Mouse (Mus musculus): ENCODE results near the gene Ddx27. TPM values are rescaled to one million over a fixed set of nuclear protein-coding genes. Genes with fewer than 3 reads are reported as not detected.
"Not testable (repeated sequence)": the region's sequence is repeated elsewhere in the genome, so short reads cannot be mapped to it uniquely, and the experiment has no call there.

The Ddx27 gene
- total RNA-seq, 1 experiment: 132 TPM

DNA sequence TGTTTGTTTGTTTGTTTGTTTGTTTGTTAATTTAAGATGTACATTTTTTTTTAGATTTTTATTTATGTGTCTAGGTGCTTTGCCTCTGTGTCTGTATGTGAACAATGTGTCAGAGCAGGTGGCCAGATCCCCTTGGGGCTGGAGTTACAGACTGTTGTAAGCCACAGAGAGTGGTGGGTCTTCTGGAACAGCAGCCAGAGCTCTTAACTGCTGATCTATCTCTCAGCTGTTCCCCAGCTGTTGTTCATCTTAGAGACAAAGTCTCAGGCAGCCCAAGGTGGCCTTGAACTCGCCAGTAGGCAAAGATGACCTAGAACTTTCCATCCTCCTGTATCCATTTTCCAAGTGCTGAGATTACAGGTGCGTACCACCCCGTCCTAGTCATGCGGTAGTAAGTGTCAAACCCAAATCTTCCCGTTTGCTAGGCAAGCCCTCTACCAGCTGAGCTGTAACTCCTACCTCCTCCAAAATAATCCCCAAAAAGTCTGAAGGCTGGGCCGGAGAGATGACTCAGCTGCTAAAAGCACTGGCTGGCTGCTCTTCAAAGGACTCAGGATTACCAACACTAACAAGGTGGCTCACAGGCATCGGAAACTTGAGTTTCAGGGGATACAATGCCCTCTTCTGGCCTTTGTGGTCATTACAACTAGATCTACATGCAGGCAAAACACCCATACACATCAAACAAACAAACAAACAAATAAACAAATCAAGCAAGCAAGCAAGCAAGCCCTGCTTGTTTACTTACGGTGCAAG is 10.7 kb upstream of the Ddx27 start:
- H3K4me3 ChIP-seq (ENCODE audit: insufficient read depth in 1 of 2, low read depth in 1 of 2, low read length in 2 of 2, poor library complexity in 1 of 2, severe bottlenecking in 1 of 2): no peak overlapping the region
- no peak overlapping the region for H3K27ac ChIP-seq (ENCODE audit: insufficient read depth, low read depth, low read length, poor library complexity, severe bottlenecking)
- no peaks in the 10 kb centered on the region for H3K36me3 ChIP-seq (ENCODE audit: control insufficient read depth, insufficient read depth, low read length, poor library complexity, severe bottlenecking)
- no peak for TF ChIP-seq CHD2 (IDR thresholded peaks at IDR 0.05; ENCODE audit: low read depth, low read length)
- 0 out of 2 replicates have a peak, but pooled peaks have one; percentile 14 for TF ChIP-seq MAFK (IDR thresholded peaks at IDR 0.05; ENCODE audit: insufficient read depth, low read depth, low read length)
- DNase-seq (ENCODE audit: low read depth, low spot score): peak; percentile 76
- H3K9ac ChIP-seq (ENCODE audit: insufficient read depth, low read depth, low read length, poor library complexity, severe bottlenecking): no peak overlapping the region
- H3K9me3 ChIP-seq (ENCODE audit: control insufficient read depth, insufficient read depth, low read depth, low read length): no peaks in the 10 kb centered on the region
- H3K4me1 ChIP-seq (ENCODE audit: control insufficient read depth in 2 of 2, insufficient read depth in 2 of 2, low read length in 2 of 2, poor library complexity in 1 of 2): peaks cover 0 to 3% of the 10 kb centered on the region in 2 experiments; a peak in 1 of 4 replicates
- in situ Hi-C loops (cut with MboI; ENCODE audit: low sequenced_read_pairs in 2 of 2, unreplicated experiment in 2 of 2): no loop called here

DNA sequence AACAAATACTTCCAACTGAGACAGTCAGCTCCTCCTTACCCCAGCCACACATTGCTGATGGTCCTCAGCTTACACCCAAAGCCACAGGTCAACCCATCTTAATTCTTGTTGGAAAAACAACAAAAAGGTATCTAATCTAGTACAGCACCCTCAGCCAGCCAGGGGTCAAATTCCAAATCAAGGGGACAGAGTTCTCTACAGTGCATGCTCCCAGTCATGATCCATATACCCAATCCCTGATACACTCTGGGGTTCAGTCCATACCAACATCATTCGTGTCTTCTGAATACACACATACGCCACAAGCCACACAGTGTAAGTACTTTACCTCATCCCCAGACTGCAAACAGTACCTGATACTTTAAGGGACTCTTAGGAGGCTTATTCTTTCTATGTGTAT is 8.6 kb upstream of the Ddx27 start:
- no peaks in the 10 kb centered on the region for H3K36me3 ChIP-seq (ENCODE audit: control insufficient read depth, insufficient read depth, low read length, poor library complexity, severe bottlenecking)
- H3K4me3 ChIP-seq (ENCODE audit: insufficient read depth in 1 of 2, low read depth in 1 of 2, low read length in 2 of 2, poor library complexity in 1 of 2, severe bottlenecking in 1 of 2): no peak overlapping the region
- DNase-seq (ENCODE audit: low read depth, low spot score): no peak
- no peaks in the 10 kb centered on the region for H3K9me3 ChIP-seq (ENCODE audit: control insufficient read depth, insufficient read depth, low read depth, low read length)
- no peak overlapping the region for H3K9ac ChIP-seq (ENCODE audit: insufficient read depth, low read depth, low read length, poor library complexity, severe bottlenecking)
- H3K27ac ChIP-seq (ENCODE audit: insufficient read depth, low read depth, low read length, poor library complexity, severe bottlenecking): no peak overlapping the region
- peaks cover 0 to 3% of the 10 kb centered on the region in 2 experiments; a peak in 1 of 4 replicates for H3K4me1 ChIP-seq (ENCODE audit: control insufficient read depth in 2 of 2, insufficient read depth in 2 of 2, low read length in 2 of 2, poor library complexity in 1 of 2)
- no peak for TF ChIP-seq MAFK (IDR thresholded peaks at IDR 0.05; ENCODE audit: insufficient read depth, low read depth, low read length)
- no peak for TF ChIP-seq HCFC1 (IDR thresholded peaks at IDR 0.05; ENCODE audit: borderline replicate concordance, insufficient read depth, low read length)
- TF ChIP-seq CHD2 (IDR thresholded peaks at IDR 0.05; ENCODE audit: low read depth, low read length): no peak
- in situ Hi-C loops (cut with MboI; ENCODE audit: low sequenced_read_pairs in 2 of 2, unreplicated experiment in 2 of 2): no loop called here

DNA sequence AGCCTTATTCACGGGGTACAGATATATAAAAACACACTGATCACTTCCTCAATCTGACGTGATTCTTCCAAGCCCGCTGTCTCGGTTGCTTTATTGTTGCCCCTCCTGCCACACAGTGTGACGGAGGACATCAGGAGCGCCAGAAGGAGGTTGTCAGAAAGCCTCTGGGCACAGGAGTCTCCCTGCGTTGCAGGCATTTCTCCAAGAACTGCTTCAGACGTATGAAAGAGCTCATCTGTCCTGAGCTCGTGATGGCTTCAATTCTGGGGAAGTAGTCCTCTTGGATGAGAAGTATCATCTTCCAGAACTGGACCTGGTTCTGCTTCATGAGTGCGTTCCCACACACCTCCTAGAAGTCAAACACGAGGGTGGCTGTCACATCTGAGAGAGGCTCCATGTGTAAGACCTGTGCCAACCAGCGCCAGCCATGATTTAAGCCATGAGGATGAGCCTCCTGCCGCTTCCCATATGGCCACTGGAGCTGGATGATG is 7.9 kb upstream of the Ddx27 start:
- no peak for TF ChIP-seq MAFK (IDR thresholded peaks at IDR 0.05; ENCODE audit: insufficient read depth, low read depth, low read length)
- TF ChIP-seq ZNF384 (IDR thresholded peaks at IDR 0.05; ENCODE audit: low read depth, low read length): no peak
- TF ChIP-seq ZC3H11A (IDR thresholded peaks at IDR 0.05; ENCODE audit: borderline replicate concordance, low read depth, low read length): no peak
- TF ChIP-seq CHD2 (IDR thresholded peaks at IDR 0.05; ENCODE audit: low read depth, low read length): no peak
- TF ChIP-seq HCFC1 (IDR thresholded peaks at IDR 0.05; ENCODE audit: borderline replicate concordance, insufficient read depth, low read length): no peak
- DNase-seq (ENCODE audit: low read depth, low spot score): no peak
- Histone ChIP-seq H3K9me3 (ENCODE audit: control insufficient read depth, insufficient read depth, low read depth, low read length) (no peaks in the 10 kb centered on the region), H3K9ac (ENCODE audit: insufficient read depth, low read depth, low read length, poor library complexity, severe bottlenecking) (no peak overlapping the region), H3K27ac (ENCODE audit: insufficient read depth, low read depth, low read length, poor library complexity, severe bottlenecking) (no peak overlapping the region), H3K4me1 (ENCODE audit: control insufficient read depth in 2 of 2, insufficient read depth in 2 of 2, low read length in 2 of 2, poor library complexity in 1 of 2) (peaks cover 0 to 3% of the 10 kb centered on the region in 2 experiments; a peak in 1 of 4 replicates), H3K4me3 (ENCODE audit: insufficient read depth in 1 of 2, low read depth in 1 of 2, low read length in 2 of 2, poor library complexity in 1 of 2, severe bottlenecking in 1 of 2) (no peak overlapping the region), H3K36me3 (ENCODE audit: control insufficient read depth, insufficient read depth, low read length, poor library complexity, severe bottlenecking) (no peaks in the 10 kb centered on the region)
- in situ Hi-C loops (cut with MboI; ENCODE audit: low sequenced_read_pairs in 2 of 2, unreplicated experiment in 2 of 2): no loop called here

DNA sequence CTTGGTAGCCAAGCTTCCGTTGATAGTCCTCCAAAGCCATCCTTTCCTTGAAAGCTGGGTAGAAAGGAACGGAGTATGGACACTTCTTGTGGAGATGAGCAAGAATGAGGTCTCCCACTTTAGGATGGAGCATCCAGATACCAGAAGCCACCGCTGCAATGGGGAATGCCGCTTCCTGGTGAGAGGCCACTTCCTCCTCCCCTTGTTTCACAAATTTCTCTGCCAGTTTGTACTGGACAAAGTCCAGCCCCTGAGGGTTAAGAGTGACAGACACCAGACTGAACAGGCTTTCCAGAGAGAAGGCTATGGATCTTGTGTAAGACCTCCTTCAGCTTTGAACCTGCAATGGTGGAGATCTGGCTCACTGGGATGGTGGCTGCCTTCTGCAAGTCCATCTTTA is 7.4 kb upstream of the Ddx27 start:
- in situ Hi-C loops (cut with MboI; ENCODE audit: low sequenced_read_pairs in 2 of 2, unreplicated experiment in 2 of 2); H3K9ac ChIP-seq (ENCODE audit: insufficient read depth, low read depth, low read length, poor library complexity, severe bottlenecking); H3K9me3 ChIP-seq (ENCODE audit: control insufficient read depth, insufficient read depth, low read depth, low read length); H3K4me1 ChIP-seq (ENCODE audit: control insufficient read depth in 2 of 2, insufficient read depth in 2 of 2, low read length in 2 of 2, poor library complexity in 1 of 2); H3K36me3 ChIP-seq (ENCODE audit: control insufficient read depth, insufficient read depth, low read length, poor library complexity, severe bottlenecking); H3K27ac ChIP-seq (ENCODE audit: insufficient read depth, low read depth, low read length, poor library complexity, severe bottlenecking); H3K4me3 ChIP-seq (ENCODE audit: insufficient read depth in 1 of 2, low read depth in 1 of 2, low read length in 2 of 2, poor library complexity in 1 of 2, severe bottlenecking in 1 of 2); DNase-seq (ENCODE audit: low read depth, low spot score): not testable (repeated sequence)

DNA sequence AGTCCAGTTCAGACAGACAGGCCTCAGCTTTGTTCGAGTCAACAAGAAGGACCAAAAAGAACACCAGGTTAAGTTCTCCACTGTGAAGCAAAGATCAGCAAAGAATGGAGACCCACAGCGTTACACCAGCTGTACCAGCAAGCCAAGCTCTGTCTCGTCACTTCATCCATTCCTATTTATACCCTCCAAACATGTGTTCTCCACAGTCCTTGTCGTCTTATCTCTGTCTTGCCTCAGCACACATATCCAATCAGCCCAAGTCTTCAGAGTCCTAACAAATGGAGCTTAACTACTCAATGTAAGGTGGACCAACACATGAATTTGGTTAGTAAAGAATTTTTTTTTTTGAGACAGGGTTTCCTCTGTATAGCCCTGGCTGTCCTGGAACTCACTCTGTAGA is 5.5 kb upstream of the Ddx27 start:
- TF ChIP-seq ZNF384 (IDR thresholded peaks at IDR 0.05; ENCODE audit: low read depth, low read length) (no peak), CHD2 (IDR thresholded peaks at IDR 0.05; ENCODE audit: low read depth, low read length) (no peak), ZC3H11A (IDR thresholded peaks at IDR 0.05; ENCODE audit: borderline replicate concordance, low read depth, low read length) (no peak), MAFK (IDR thresholded peaks at IDR 0.05; ENCODE audit: insufficient read depth, low read depth, low read length) (no peak), HCFC1 (IDR thresholded peaks at IDR 0.05; ENCODE audit: borderline replicate concordance, insufficient read depth, low read length) (no peak)
- in situ Hi-C loops (cut with MboI; ENCODE audit: low sequenced_read_pairs in 2 of 2, unreplicated experiment in 2 of 2): no loop called here
- Histone ChIP-seq H3K27ac (ENCODE audit: insufficient read depth, low read depth, low read length, poor library complexity, severe bottlenecking) (no peak overlapping the region), H3K4me1 (ENCODE audit: control insufficient read depth in 2 of 2, insufficient read depth in 2 of 2, low read length in 2 of 2, poor library complexity in 1 of 2) (no peaks in the 10 kb centered on the region), H3K4me3 (ENCODE audit: insufficient read depth in 1 of 2, low read depth in 1 of 2, low read length in 2 of 2, poor library complexity in 1 of 2, severe bottlenecking in 1 of 2) (no peak overlapping the region), H3K36me3 (ENCODE audit: control insufficient read depth, insufficient read depth, low read length, poor library complexity, severe bottlenecking) (no peaks in the 10 kb centered on the region), H3K9ac (ENCODE audit: insufficient read depth, low read depth, low read length, poor library complexity, severe bottlenecking) (no peak overlapping the region), H3K9me3 (ENCODE audit: control insufficient read depth, insufficient read depth, low read depth, low read length) (no peaks in the 10 kb centered on the region)
- DNase-seq (ENCODE audit: low read depth, low spot score): no peak

Measured in ES-E14 (cell line).